Mouse (Mus musculus): ENCODE results near the gene Tox2. TPM values are rescaled to one million over a fixed set of nuclear protein-coding genes. Genes with fewer than 3 reads are reported as not detected.

Gene Tox2
- polyA plus RNA-seq, 1 experiment from 2014 or later = 16.3 TPM

DNA sequence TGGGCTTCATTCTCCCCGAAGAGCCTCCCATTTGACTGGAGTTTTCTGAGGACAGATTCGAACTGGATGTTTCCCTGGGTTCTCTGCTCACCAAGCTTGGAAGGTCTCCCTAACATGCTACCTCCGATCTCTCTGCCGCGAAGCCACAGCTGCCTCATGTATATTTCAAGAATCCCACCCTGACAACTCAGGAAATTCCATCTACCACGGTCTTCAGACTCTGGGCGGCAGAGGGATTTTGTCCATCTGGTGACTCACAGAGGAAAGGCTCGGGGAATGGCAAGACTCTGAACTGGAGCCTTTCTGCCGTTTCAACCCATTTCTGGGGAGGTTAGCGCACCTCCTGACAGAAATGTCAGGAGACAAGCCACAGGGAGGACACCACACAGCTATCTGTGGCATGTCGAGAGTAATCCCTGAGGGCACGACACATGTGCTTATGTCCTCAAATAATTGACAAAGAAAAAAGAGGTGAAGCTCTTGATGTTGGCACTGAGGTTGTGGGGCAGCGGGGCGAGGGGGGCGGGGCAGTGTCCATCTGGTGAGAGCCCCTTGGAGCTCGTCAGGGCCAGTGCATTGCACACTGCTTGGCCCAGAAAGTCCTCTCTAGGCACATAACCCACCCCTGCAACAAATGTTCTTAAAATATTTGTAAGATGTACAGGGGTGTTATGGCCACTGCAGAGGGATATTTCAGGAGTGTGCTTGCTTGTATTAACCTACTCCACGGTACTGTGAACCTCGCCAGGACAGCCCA, 162.0 kb downstream of the Tox2 start:
- no peak for DNase-seq (ENCODE audit: low spot score)
- Histone ChIP-seq H3K4me1 (peaks cover 16% of the 10 kb centered on the region), H3K4me3 (no peak overlapping the region), H3K36me3 (replicated peaks) (no peaks in the 10 kb centered on the region), H3K27ac (replicated peaks) (no peak overlapping the region), H3K27me3 (replicated peaks; ENCODE audit: low read depth, poor library complexity, severe bottlenecking) (no peaks in the 10 kb centered on the region), H3K9me3 (no peaks in the 10 kb centered on the region)
- WGBS = 77% methylated on average over 18 of the region's 18 CpGs

DNA sequence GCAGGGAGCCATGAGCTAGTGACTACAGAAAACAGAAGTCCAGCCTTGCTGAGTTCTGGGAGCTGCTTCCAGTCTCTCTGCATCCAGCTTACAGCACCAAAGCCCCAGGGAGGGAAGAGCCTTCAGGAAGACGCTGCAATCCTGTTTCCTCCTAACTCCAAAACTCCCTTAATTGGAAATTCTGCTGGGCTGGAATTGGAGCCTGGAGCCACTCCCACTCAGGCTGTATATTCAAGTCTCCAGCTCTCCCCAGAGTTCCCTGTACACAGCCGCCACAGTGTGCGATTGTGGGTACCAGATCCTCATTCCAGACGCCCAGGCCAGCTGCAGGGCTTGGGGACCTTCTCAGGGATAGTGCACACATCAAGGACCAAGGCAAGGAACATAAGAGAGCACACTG, 167.2 kb downstream of the Tox2 start:
- H3K9me3 ChIP-seq = no peaks in the 10 kb centered on the region
- no peak overlapping the region for H3K4me3 ChIP-seq
- WGBS = 56% methylated on average over 4 of the region's 4 CpGs
- H3K27me3 ChIP-seq (replicated peaks; ENCODE audit: low read depth, poor library complexity, severe bottlenecking) = peaks cover 18% of the 10 kb centered on the region
- H3K27ac ChIP-seq (replicated peaks) = no peak overlapping the region
- no peak for DNase-seq (ENCODE audit: low spot score)
- 0 out of 2 replicates have a peak, but pooled peaks cover 2% of the 10 kb centered on the region for H3K36me3 ChIP-seq (replicated peaks)
- H3K4me1 ChIP-seq = peaks cover 13% of the 10 kb centered on the region

DNA sequence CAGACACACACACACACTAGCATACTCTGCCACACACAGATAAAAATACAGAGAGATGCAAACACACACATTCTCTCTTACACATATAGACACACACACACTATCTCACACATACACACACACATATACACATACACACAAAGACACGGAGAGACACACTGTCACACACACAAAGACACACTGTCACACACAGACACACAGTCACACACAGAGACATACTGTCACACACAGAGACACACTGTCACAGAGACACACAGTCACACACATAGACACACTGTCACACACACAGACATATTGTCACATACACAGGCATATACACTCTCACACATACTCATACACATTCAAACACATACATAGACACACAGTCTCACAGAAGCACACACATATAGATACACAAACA, 169.7 kb downstream of the Tox2 start:
- DNase-seq (ENCODE audit: low spot score) = no peak
- WGBS = 74% methylated on average over 1 of the region's 1 CpGs
- Histone ChIP-seq H3K27ac (replicated peaks) (no peak overlapping the region), H3K27me3 (replicated peaks; ENCODE audit: low read depth, poor library complexity, severe bottlenecking) (peaks cover 42% of the 10 kb centered on the region), H3K9me3 (peaks cover 9% of the 10 kb centered on the region; the same call in 1 of the 2 replicates), H3K36me3 (replicated peaks) (0 out of 2 replicates have a peak, but pooled peaks cover 7% of the 10 kb centered on the region), H3K4me3 (no peak overlapping the region), H3K4me1 (peaks cover 19% of the 10 kb centered on the region)

Other genes with a start within 250 kb of the Tox2 start
- gene Sgk2, start 215.8 kb upstream of the Tox2 start, polyA plus RNA-seq (2016; fragmentation: Nextera tagmentation; extraction: Ambion mirVana) = not detected in 2 replicates
- 50.5 and 51.9 TPM in 2 replicates for gene Ift52, start 185.8 kb upstream of the Tox2 start, polyA plus RNA-seq (2016; fragmentation: Nextera tagmentation; extraction: Ambion mirVana)
- 49.8 and 54.4 TPM in 2 replicates for gene Mybl2, start 148.4 kb upstream of the Tox2 start, polyA plus RNA-seq (2016; fragmentation: Nextera tagmentation; extraction: Ambion mirVana)
- 0.19 TPM in 1 of 2 replicates, not detected in the other for gene Gtsf1l, start 115.3 kb upstream of the Tox2 start, polyA plus RNA-seq (2016; fragmentation: Nextera tagmentation; extraction: Ambion mirVana)
- gene Jph2, start 194.9 kb downstream of the Tox2 start, polyA plus RNA-seq (2016; fragmentation: Nextera tagmentation; extraction: Ambion mirVana) = 0.52 and 0.83 TPM in 2 replicates
- 94.0 and 99.5 TPM in 2 replicates for gene Oser1, start 221.6 kb downstream of the Tox2 start, polyA plus RNA-seq (2016; fragmentation: Nextera tagmentation; extraction: Ambion mirVana)
- 7.6 and 9.1 TPM in 2 replicates for gene Gdap1l1, start 235.4 kb downstream of the Tox2 start, polyA plus RNA-seq (2016; fragmentation: Nextera tagmentation; extraction: Ambion mirVana)

Measured in embryonic facial prominence, embryonic 10.5 days (tissue).